Mouse (Mus musculus): ENCODE data around the gene Smco3.

DNA sequence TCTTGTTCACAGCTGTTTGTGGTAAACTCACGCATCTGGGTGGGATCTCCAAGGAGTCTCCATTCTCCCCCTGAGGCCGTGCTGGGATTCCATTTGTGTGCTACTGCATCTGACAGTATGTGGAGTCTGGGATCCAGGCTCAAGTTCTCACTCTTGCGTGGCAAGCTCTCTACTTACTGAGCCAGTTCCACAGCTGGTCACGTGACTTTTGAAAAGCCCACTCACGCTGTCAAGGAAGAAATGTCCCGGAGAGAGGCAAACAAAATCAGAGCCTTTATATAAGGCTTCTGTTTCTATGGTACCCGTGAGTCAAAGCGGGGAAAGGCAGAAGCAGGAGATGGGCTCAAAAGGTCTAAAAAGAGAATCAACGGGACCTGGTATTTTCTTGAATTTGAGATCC, 52.5 kb downstream of the Smco3 start:
- TF ChIP-seq GATA1 (IDR thresholded peaks at IDR 0.05; ENCODE audit: low read length), result no peak
- TF ChIP-seq TAL1 (IDR thresholded peaks at IDR 0.05; ENCODE audit: low read length), result no peak

Data from erythroblast, embryonic 14.5 days (primary cell).